Mouse (Mus musculus): ENCODE results near the gene Slit2. TPM values are rescaled to one million over a fixed set of nuclear protein-coding genes. Genes with fewer than 3 reads are reported as not detected.
"Not testable (repeated sequence)": the region's sequence is repeated elsewhere in the genome, so short reads cannot be mapped to it uniquely, and the experiment has no call there.

Slit2 gene
- polyA plus RNA-seq, 1 experiment from 2014 or later = 78.1 TPM

DNA sequence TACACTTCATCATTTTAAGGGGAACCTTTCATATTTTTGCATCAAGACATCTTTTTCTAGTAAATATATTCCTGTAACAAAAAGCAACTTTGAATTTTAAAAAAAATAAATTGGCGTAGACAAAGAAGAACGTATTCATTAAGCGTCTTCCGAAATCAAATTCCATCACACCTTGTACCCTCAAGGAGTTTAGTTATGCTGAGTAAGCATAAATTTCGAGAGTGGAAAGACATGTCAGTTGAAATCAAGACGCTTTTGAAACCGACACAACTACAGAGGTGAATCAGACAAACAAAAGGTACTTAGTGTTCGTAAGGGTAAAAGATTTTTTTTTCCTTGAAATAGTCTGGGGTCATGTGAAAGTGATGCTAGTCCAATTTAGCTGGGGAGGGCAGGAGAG lies 201.4 kb downstream of the Slit2 start:
- Histone ChIP-seq H3K4me1 (no peaks in the 10 kb centered on the region), H3K27ac (no peak overlapping the region), H3K27me3 (no peaks in the 10 kb centered on the region), H3K4me3 (no peak overlapping the region), H3K4me2 (replicated peaks) (no peak overlapping the region), H3K36me3 (no peaks in the 10 kb centered on the region), H3K9ac (no peak overlapping the region), H3K9me3 (replicated peaks) (no peaks in the 10 kb centered on the region)
- ATAC-seq (ENCODE audit: low FRiP score) = no peak
- WGBS = 86% methylated on average over 8 of the region's 8 CpGs

DNA sequence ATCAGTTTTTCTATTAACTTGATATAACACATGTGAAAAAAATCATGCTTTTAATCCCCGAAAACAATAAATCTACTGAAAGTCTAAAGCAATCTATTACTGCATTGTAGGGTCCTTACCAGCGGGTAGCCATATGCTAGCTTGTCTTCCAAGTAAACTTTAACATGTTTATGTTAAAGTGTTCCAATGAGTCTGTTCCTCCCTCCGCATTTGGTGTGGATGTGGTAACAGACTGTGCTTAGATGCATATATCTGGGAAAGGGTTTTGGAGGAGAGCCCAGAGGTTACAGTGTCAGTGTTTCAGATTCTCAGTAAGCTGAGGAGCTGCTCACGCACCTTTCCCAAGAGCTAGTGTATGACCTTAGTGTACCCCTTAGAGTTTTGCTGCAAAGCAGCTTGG lies 204.9 kb downstream of the Slit2 start:
- no peak overlapping the region; the same call in 1 of the 2 replicates for H3K27ac ChIP-seq
- no peaks in the 10 kb centered on the region for H3K36me3 ChIP-seq
- H3K9ac ChIP-seq = no peak overlapping the region
- H3K9me3 ChIP-seq (replicated peaks) = no peaks in the 10 kb centered on the region
- H3K27me3 ChIP-seq = no peaks in the 10 kb centered on the region
- H3K4me1 ChIP-seq = no peaks in the 10 kb centered on the region
- H3K4me3 ChIP-seq = no peak overlapping the region
- 90% methylated on average over 4 of the region's 4 CpGs for WGBS
- no peak overlapping the region for H3K4me2 ChIP-seq (replicated peaks)
- ATAC-seq (ENCODE audit: low FRiP score) = no peak

DNA sequence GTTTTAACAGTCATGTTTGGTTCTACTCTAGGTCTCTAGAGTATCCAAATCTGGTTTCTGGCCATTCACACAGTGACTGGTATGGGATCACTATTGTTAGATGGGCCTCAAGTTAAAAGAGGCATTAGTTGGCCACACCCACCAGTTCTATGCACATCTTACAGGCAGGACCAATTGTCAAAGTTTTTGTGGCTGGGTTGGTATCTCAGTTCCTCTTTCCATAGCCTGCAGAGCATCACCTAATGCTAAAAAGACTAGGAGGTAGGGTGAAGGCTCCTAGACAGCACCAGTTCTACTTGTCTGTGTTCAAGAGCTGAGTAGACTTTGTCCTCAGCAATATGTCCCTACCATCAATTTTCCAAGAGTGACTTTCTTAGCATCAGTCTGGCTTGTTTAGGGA lies 216.4 kb downstream of the Slit2 start:
- Histone ChIP-seq H3K9ac (no peak overlapping the region), H3K27me3 (no peaks in the 10 kb centered on the region), H3K4me3 (no peak overlapping the region), H3K4me1 (no peaks in the 10 kb centered on the region), H3K9me3 (replicated peaks) (no peaks in the 10 kb centered on the region), H3K4me2 (replicated peaks) (no peak overlapping the region), H3K27ac (no peak overlapping the region), H3K36me3 (no peaks in the 10 kb centered on the region)
- no peak for ATAC-seq (ENCODE audit: low FRiP score)

DNA sequence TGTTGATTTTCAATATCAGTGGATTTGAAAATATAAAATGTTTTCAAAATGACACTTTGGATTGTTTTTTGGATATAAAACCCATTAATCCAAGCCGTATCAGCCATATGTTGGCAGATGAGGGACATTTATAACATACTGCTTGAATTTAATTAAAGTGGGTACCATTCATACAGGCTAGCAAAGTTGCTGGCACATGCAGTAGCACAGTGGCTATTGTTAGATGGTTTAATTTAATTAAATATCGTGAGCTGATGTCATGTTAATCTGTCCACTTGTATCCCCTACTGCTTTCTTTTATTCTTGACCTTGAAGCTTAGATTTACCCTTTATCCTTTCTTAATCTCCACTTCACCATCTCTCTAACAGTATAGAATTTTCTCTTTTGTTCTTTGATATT lies 232.3 kb downstream of the Slit2 start:
- no peak for ATAC-seq (ENCODE audit: low FRiP score)
- H3K27ac ChIP-seq = no peak overlapping the region
- H3K9me3 ChIP-seq (replicated peaks) = no peaks in the 10 kb centered on the region
- no peaks in the 10 kb centered on the region for H3K36me3 ChIP-seq
- H3K4me3 ChIP-seq = no peak overlapping the region
- no peaks in the 10 kb centered on the region for H3K27me3 ChIP-seq
- no peak overlapping the region for H3K9ac ChIP-seq
- H3K4me1 ChIP-seq = no peaks in the 10 kb centered on the region
- 65% methylated on average over 2 of the region's 2 CpGs for WGBS
- no peak overlapping the region for H3K4me2 ChIP-seq (replicated peaks)

DNA sequence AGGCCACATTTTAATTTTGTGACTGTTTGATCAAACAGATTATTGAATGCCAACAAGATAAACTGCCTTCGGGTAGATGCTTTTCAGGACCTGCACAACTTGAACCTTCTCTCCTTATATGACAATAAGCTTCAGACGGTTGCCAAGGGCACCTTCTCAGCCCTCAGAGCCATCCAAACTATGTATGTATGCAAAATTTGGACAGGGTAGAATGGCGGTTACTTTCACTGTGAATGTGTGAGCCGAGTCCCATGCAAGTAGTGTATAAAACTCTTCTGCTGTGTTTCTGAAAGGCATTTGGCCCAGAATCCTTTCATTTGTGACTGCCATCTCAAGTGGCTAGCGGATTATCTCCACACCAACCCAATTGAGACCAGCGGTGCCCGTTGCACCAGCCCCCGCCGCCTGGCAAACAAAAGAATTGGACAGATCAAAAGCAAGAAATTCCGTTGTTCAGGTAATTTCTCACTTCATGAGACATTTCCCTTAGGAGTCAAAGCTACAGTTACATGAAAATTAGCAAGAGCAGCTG lies 236.8 kb downstream of the Slit2 start:
- H3K4me2 ChIP-seq (replicated peaks) = no peak overlapping the region
- no peak for ATAC-seq (ENCODE audit: low FRiP score)
- H3K36me3 ChIP-seq = no peaks in the 10 kb centered on the region
- WGBS = 70% methylated on average over 10 of the region's 10 CpGs
- no peaks in the 10 kb centered on the region for H3K9me3 ChIP-seq (replicated peaks)
- H3K9ac ChIP-seq = no peak overlapping the region
- no peak overlapping the region for H3K27ac ChIP-seq
- no peaks in the 10 kb centered on the region for H3K4me1 ChIP-seq
- H3K27me3 ChIP-seq = no peaks in the 10 kb centered on the region
- H3K4me3 ChIP-seq = no peak overlapping the region

DNA sequence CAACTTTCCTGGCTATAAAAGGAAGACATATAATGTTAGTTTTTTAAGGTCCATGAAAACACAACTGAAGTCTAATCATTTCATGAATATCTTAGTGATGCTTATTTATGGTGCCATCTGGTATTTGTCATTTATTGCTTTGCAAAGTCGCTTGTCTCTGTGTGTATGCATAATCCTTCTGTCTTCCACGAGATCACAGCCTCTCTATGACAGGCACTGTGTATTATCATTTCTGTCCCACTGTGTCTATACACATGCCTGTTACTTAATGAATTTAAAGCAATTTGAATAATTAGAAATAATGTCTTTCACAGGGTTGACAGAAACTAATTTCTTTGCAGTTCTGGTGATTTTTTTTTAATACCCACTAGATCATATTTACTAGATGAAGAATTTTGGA lies 242.6 kb downstream of the Slit2 start:
- ATAC-seq (ENCODE audit: low FRiP score) = no peak
- Histone ChIP-seq H3K27me3 (no peaks in the 10 kb centered on the region), H3K4me3 (no peak overlapping the region), H3K9ac (no peak overlapping the region), H3K27ac (no peak overlapping the region), H3K4me2 (replicated peaks) (no peak overlapping the region), H3K9me3 (replicated peaks) (no peaks in the 10 kb centered on the region), H3K36me3 (no peaks in the 10 kb centered on the region), H3K4me1 (no peaks in the 10 kb centered on the region)
- WGBS = 55% methylated on average over 2 of the region's 2 CpGs

DNA sequence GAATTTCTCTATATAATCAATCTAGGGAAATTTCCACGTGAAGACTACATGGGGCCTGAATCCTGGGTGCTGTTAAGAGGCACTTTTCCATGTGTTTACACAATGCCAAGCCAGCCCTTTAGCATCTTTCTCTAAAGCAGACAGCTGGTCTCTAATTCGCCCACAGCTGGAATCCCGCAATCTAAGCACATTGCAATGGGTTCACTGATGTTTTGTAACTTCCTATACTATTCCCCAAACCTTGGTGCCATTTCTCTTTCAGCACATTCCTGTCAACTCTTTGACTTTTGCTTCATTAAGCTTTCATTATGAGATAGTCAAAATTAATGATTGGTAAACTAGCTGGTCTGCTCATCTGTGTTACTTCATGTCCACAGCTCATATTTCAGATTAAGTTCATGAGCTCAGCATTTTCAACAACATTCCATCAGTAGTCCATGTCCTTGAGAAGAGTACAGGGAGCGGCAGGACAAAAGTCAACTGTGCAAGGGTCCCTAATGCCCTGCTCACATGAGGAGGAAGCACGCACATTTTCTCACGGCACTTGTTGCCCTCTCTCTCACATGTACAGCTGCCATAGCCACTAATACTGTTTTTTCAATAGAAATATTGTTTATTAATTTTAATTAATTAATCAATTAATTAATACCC lies 247.6 kb downstream of the Slit2 start:
- Histone ChIP-seq H3K4me1 (no peaks in the 10 kb centered on the region), H3K4me3 (no peak overlapping the region), H3K27ac (no peak overlapping the region), H3K4me2 (replicated peaks) (no peak overlapping the region), H3K27me3 (no peaks in the 10 kb centered on the region), H3K36me3 (0 out of 2 replicates have a peak, but pooled peaks cover 5% of the 10 kb centered on the region), H3K9me3 (replicated peaks) (no peaks in the 10 kb centered on the region), H3K9ac (no peak overlapping the region)
- 80% methylated on average over 6 of the region's 6 CpGs for WGBS
- no peak for ATAC-seq (ENCODE audit: low FRiP score)

DNA sequence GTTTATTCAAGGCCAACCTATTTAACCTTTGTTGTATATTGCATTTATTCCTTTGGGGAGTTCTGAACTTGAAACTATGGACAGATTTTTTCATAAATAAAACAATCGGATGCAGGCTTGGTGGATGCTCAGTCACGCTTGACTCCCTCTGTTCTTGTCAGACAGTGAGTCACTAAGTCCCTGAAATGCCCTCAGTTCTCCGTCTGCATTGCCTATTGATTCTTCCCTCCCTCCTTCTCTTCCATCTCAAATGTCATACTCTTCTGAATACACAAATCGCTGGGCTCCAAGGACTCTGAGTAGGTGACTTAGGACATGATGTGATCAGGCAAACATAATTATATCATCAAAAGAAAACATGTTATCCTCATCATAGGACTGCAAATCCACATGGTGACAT lies 251.8 kb downstream of the Slit2 start:
- Histone ChIP-seq H3K4me3 (no peak overlapping the region), H3K9me3 (replicated peaks) (no peaks in the 10 kb centered on the region), H3K4me2 (replicated peaks) (no peak overlapping the region), H3K36me3 (0 out of 2 replicates have a peak, but pooled peaks cover 5% of the 10 kb centered on the region), H3K4me1 (no peaks in the 10 kb centered on the region), H3K9ac (no peak overlapping the region), H3K27me3 (no peaks in the 10 kb centered on the region), H3K27ac (0 out of 2 replicates have a peak overlapping the region, but pooled peaks have one; percentile 13)
- ATAC-seq (ENCODE audit: low FRiP score) = peak; percentile 48; the same call in 1 of the 2 replicates
- WGBS = 72% methylated on average over 4 of the region's 4 CpGs

DNA sequence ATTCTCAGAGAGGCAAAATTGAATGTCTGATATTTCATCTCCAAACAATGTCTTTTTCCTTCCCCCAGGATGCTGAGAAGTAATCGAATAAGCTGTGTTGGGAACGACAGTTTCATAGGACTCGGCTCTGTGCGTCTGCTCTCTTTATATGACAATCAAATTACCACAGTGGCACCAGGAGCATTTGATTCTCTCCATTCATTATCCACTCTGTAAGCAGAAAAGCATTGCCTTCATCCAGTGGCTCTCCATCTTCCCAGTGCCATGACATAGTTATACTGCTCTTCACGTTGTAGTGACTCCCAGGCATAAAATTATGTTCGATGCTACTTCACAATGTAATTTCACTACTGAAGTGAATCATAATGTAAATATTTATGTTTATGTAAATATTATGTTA lies 252.3 kb downstream of the Slit2 start:
- no peak overlapping the region for H3K4me2 ChIP-seq (replicated peaks)

DNA sequence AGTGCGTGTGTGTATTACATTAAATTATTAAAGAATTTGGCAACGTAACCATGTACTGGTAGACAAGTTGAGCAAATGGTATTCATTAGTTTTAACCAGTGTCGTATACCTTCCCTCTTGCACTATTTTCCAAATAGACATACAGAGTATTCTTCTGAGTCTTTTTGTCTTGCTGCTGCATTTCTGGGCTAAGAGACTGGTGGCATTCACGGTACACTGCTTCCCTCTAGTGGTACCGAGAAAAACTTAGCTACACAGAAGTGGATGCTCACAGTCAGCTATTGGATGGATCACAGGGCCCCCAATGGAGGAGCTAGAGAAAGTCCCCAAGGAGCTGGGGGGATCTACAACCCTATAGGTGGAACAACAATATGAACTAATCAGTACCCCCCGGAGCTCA lies 257.8 kb downstream of the Slit2 start:
- H3K4me1 ChIP-seq = not testable (repeated sequence)

More for the DNA sequence above, 252.3 kb downstream of the Slit2 start:
- Histone ChIP-seq H3K9me3 (replicated peaks) (no peaks in the 10 kb centered on the region), H3K36me3 (0 out of 2 replicates have a peak, but pooled peaks cover 5% of the 10 kb centered on the region), H3K4me1 (no peaks in the 10 kb centered on the region), H3K27me3 (no peaks in the 10 kb centered on the region), H3K27ac (no peak overlapping the region), H3K4me3 (no peak overlapping the region), H3K9ac (no peak overlapping the region)
- 80% methylated on average over 6 of the region's 6 CpGs for WGBS
- ATAC-seq (ENCODE audit: low FRiP score) = peak; percentile 48; the same call in 1 of the 2 replicates

DNA sequence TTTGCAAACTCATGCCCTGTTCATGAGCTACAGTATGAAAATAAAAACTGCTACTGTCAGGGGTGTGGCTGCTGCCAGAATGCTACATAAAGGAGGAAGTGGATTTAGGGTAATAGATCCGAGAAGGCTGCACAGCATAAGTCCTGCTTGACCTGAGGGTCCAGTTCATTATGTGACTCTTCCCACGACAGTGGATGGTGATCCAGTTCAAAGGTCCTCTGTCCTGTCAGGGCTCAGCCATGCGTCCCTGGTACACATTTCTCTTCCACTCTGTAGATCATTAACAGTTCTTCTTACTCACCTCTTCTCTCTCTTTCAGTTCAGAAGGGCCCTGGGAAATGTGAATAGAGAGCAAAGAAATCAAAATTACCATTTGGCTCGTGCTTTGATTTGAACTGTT lies 265.4 kb downstream of the Slit2 start:
- H3K27ac ChIP-seq = no peak overlapping the region
- no peak for ATAC-seq (ENCODE audit: low FRiP score)
- no peak overlapping the region for H3K4me2 ChIP-seq (replicated peaks)
- no peaks in the 10 kb centered on the region for H3K4me1 ChIP-seq
- H3K27me3 ChIP-seq = no peaks in the 10 kb centered on the region
- H3K36me3 ChIP-seq = no peaks in the 10 kb centered on the region
- no peak overlapping the region for H3K9ac ChIP-seq
- 65% methylated on average over 4 of the region's 4 CpGs for WGBS
- no peaks in the 10 kb centered on the region for H3K9me3 ChIP-seq (replicated peaks)
- no peak overlapping the region for H3K4me3 ChIP-seq

More for the DNA sequence above, 257.8 kb downstream of the Slit2 start:
- H3K36me3 ChIP-seq; H3K27ac ChIP-seq; H3K4me2 ChIP-seq (replicated peaks); H3K9ac ChIP-seq; H3K4me3 ChIP-seq; H3K9me3 ChIP-seq (replicated peaks); H3K27me3 ChIP-seq: not testable (repeated sequence)
- 35% methylated on average over 6 of the region's 6 CpGs for WGBS
- peak; percentile 81 for ATAC-seq (ENCODE audit: low FRiP score)

DNA sequence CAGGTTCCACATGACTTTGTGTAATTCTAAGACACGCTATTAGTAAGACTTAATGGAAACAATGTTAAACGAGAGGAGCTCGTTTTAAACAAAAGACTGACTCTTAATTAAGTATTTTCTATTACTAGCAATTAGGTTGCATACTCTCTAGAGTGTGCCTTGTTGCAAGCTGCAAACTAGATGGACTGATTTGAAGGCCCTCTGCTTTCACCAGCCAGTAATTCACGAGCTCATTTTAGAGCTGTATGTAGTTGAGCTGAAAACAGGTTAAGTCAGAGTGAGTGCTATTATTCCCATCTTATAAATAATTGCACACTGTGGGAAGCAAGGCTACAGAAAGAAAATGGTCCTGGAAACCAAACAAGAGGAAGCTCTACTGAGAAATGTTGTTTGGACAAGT lies 294.6 kb downstream of the Slit2 start:
- no peak for ATAC-seq (ENCODE audit: low FRiP score)
- Histone ChIP-seq H3K4me2 (replicated peaks) (no peak overlapping the region), H3K36me3 (no peaks in the 10 kb centered on the region), H3K9ac (no peak overlapping the region), H3K27me3 (no peaks in the 10 kb centered on the region), H3K4me1 (no peaks in the 10 kb centered on the region), H3K4me3 (no peak overlapping the region), H3K27ac (no peak overlapping the region), H3K9me3 (replicated peaks) (no peaks in the 10 kb centered on the region)
- 84% methylated on average over 4 of the region's 4 CpGs for WGBS

DNA sequence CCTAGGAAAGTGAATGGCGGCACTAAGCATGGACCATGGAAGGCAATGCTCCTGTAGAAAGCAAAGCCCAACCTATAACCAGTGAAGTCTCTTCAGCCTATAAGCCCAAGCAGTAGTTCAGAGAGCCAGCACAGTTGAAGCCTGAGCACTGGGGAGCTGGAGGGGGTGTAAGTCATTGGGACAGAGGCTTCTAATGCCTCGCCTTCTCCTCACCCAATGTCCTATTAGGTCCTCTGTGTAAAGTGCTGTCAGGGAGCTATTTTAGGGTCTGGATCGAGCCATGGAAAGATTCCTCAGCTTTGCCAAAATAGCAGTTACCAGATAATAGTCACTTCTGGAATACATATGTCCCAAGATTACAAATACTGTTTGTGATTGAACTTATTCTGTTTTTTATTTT lies 318.2 kb downstream of the Slit2 start:
- H3K4me2 ChIP-seq (replicated peaks) = no peak overlapping the region
- H3K36me3 ChIP-seq = peaks cover 5% of the 10 kb centered on the region; the same call in 1 of the 2 replicates
- ATAC-seq (ENCODE audit: low FRiP score) = no peak
- WGBS = 90% methylated on average over 3 of the region's 3 CpGs
- no peak overlapping the region for H3K9ac ChIP-seq
- no peaks in the 10 kb centered on the region for H3K27me3 ChIP-seq
- H3K27ac ChIP-seq = no peak overlapping the region
- no peaks in the 10 kb centered on the region for H3K4me1 ChIP-seq
- no peaks in the 10 kb centered on the region for H3K9me3 ChIP-seq (replicated peaks)
- H3K4me3 ChIP-seq = no peak overlapping the region

Data from hindbrain, embryonic 12.5 days (tissue).